In genomic region chr1:193244235-193244634, GRCm38 (mm10) we compare ENCODE assay signal across 22 mouse cellular contexts. TPM values are rescaled to one million over a fixed set of nuclear protein-coding genes. Genes with fewer than 3 reads are reported as not detected.
DNase-seq lines count a peak whose midpoint lies in the region; ATAC-seq and TF ChIP-seq lines count a peak whose summit lies in the region.
"Had no signal": no experiment of that assay in that cellular context is flagged by ENCODE, and none has a peak within 500 bp of the region (broad histone marks: within the 10 kb centered on the region; RNA-seq: fewer than 3 reads in every experiment).

No protein-coding gene starts in this region.

- no peaks in the 10 kb centered on the region for H3K36me3 ChIP-seq in heart, embryonic 15.5 days
- H3K36me3 ChIP-seq: embryonic facial prominence, embryonic 15.5 days; kidney, embryonic 15.5 days; limb, embryonic 13.5 days; liver, embryonic 12.5 days had no signal

- ATAC-seq in heart, embryonic 15.5 days (replicated peaks; ENCODE audit: insufficient number of reproducible peaks, insufficient read depth, low FRiP score, low read depth) = no peak
- ATAC-seq: intestine, postnatal 0 days; liver, embryonic 12.5 days had no signal

- no peaks in the 10 kb centered on the region for H3K27me3 ChIP-seq in heart, embryonic 15.5 days
- H3K27me3 ChIP-seq: embryonic facial prominence, embryonic 15.5 days; kidney, embryonic 15.5 days; limb, embryonic 13.5 days; liver, embryonic 12.5 days had no signal

- H3K4me2 ChIP-seq in heart, embryonic 15.5 days = no peak overlapping the region
- H3K4me2 ChIP-seq: embryonic facial prominence, embryonic 15.5 days; kidney, embryonic 15.5 days; limb, embryonic 13.5 days; liver, embryonic 12.5 days; midbrain, embryonic 11.5 days had no signal

- WGBS in heart, embryonic 15.5 days = 53% methylated on average over 6 of the region's 6 CpGs

- intact Hi-C loops in gastrocnemius, adult 2 months (cut with DNase I) = no loop called here

- H3K9ac ChIP-seq in heart, embryonic 15.5 days = no peak overlapping the region
- H3K9ac ChIP-seq: embryonic facial prominence, embryonic 15.5 days; kidney, embryonic 15.5 days; limb, embryonic 13.5 days; liver, embryonic 12.5 days had no signal

- H3K4me1 ChIP-seq in heart, embryonic 15.5 days (replicated peaks) = peaks cover 13% of the 10 kb centered on the region; the same call in 1 of the 2 replicates
- H3K4me1 ChIP-seq: limb, embryonic 13.5 days; liver, embryonic 12.5 days had no signal

- H3K4me3 ChIP-seq in gastrocnemius, adult 2 months = no peak overlapping the region
- H3K4me3 ChIP-seq in heart, embryonic 15.5 days = no peak overlapping the region
- H3K4me3 ChIP-seq: embryonic facial prominence, embryonic 15.5 days; kidney, embryonic 15.5 days; limb, embryonic 13.5 days; liver, embryonic 12.5 days had no signal

- no peak for TF ChIP-seq CTCF in gastrocnemius, adult 2 months (IDR thresholded peaks at IDR 0.05)

- peak overlapping the region; percentile 74 for H3K27ac ChIP-seq in gastrocnemius, adult 2 months
- peak overlapping the region; percentile 83; the same call in 1 of the 2 replicates for H3K27ac ChIP-seq in heart, embryonic 15.5 days
- H3K27ac ChIP-seq: kidney, embryonic 15.5 days; limb, embryonic 13.5 days; liver, embryonic 12.5 days had no signal

- no peaks in the 10 kb centered on the region for H3K9me3 ChIP-seq in heart, embryonic 15.5 days (replicated peaks)
- H3K9me3 ChIP-seq: embryonic facial prominence, embryonic 15.5 days; kidney, embryonic 15.5 days; limb, embryonic 13.5 days; liver, embryonic 12.5 days had no signal

- DNase-seq in gastrocnemius, adult 2 months = no peak
- no peak for DNase-seq in gastrocnemius, adult 18-20 months (ENCODE audit: low spot score)
- no peak for DNase-seq in heart, postnatal 4 days
- DNase-seq in right cerebral cortex, postnatal 4 days = peak; percentile 20
- DNase-seq in right cerebral cortex, adult 18-20 months = no peak
- DNase-seq in T-cell, adult 2 months (ENCODE audit: low spot score) = no peak
- DNase-seq: adrenal gland, postnatal 36 days; cerebellum, adult 11 months; cerebellum, adult 9-11 months; gastrocnemius, postnatal 25 days; heart, postnatal 36 days; lung, adult 2 months; lung, postnatal 14 days; right cerebral cortex, postnatal 14 days; spleen, adult 18-20 months had no signal

RNA-seq across cellular contexts. Expression of gene Hsd11b1, which starts 19.6 kb away (rescaled TPM):
- 1 to 10 TPM; 5.8 to 7.0 TPM for total RNA-seq in gastrocnemius, adult 2 months (2021)
- 1 to 10 TPM; 5.3 to 9.5 TPM for total RNA-seq in gastrocnemius, adult 18-20 months (2021)
- polyA plus RNA-seq in heart, embryonic 15.5 days (2015; fragmentation: Nextera tagmentation; extraction: Ambion mirVana) = 1.9 and 4.6 TPM in 2 replicates
- 1 to 10 TPM; 1.0 to 1.5 TPM for total RNA-seq in heart, postnatal 4 days (2021)
- polyA plus RNA-seq: midbrain, embryonic 11.5 days had no signal

RNA-seq across cellular contexts. Expression of gene G0s2, which starts 28.8 kb away (rescaled TPM):
- total RNA-seq in gastrocnemius, adult 2 months (2021) = 10 to 100 TPM; 18.7 to 29.3 TPM
- total RNA-seq in gastrocnemius, adult 18-20 months (2021) = 10 to 100 TPM; 10.7 to 19.6 TPM
- polyA plus RNA-seq in heart, embryonic 15.5 days (2015; fragmentation: Nextera tagmentation; extraction: Ambion mirVana) = 103 and 106 TPM in 2 replicates
- total RNA-seq in heart, postnatal 4 days (2021) = 10 to 100 TPM; 51.9 to 62.0 TPM

RNA-seq across cellular contexts. Expression of gene Lamb3, which starts 36.7 kb away (rescaled TPM):
- total RNA-seq in gastrocnemius, adult 2 months (2021) = 1 to 10 TPM; 3.7 to 5.4 TPM
- total RNA-seq in gastrocnemius, adult 18-20 months (2021) = 1 to 10 TPM; 2.4 to 3.2 TPM
- 4.7 and 9.0 TPM in 2 replicates for polyA plus RNA-seq in heart, embryonic 15.5 days (2015; fragmentation: Nextera tagmentation; extraction: Ambion mirVana)
- 1 to 10 TPM; 8.3 to 9.7 TPM for total RNA-seq in heart, postnatal 4 days (2021)
- polyA plus RNA-seq: midbrain, embryonic 11.5 days had no signal

RNA-seq across cellular contexts. Expression of gene Traf3ip3, which starts 42.7 kb away (rescaled TPM):
- 1 to 10 TPM in 1 of 2 experiments, under 1 TPM in 1; 0.48 to 1.2 TPM for total RNA-seq in gastrocnemius, adult 2 months (2021)
- 1 to 10 TPM in 1 of 2 experiments, under 1 TPM in 1; 0.55 to 1.9 TPM for total RNA-seq in gastrocnemius, adult 18-20 months (2021)
- polyA plus RNA-seq in heart, embryonic 15.5 days (2015; fragmentation: Nextera tagmentation; extraction: Ambion mirVana) = 2.1 and 6.9 TPM in 2 replicates
- total RNA-seq in heart, postnatal 4 days (2021) = 1 to 10 TPM; 1.0 to 1.4 TPM
